Mouse (Mus musculus) hindbrain, embryonic 11.5 days (tissue): ENCODE results near the gene Slc31a1. TPM values are rescaled to one million over a fixed set of nuclear protein-coding genes. Genes with fewer than 3 reads are reported as not detected.
A peak's percentile ranks its signal among the peaks of the same experiment; 100 is the strongest.

Source experiments
- ATAC-seq: fragments of 200-750 bp; cut with Nextera tagmentation; 2 replicates; pipeline ENCODE4 v1.8.0; 2017; ENCODE audit warnings: mild to moderate bottlenecking, moderate TSS enrichment, moderate library complexity; ENCODE audit not compliant: low FRiP score
- DNase-seq: peaks from one replicate; pipeline ENCODE4 v3.0.0-alpha.2; 2015; ENCODE audit warnings: low spot score
- H3K27ac ChIP-seq: fragments of 300-500 bp; sonication (generic); 2 replicates; pipeline ENCODE4 v1.5.1; 2014; ENCODE audit warnings: mild to moderate bottlenecking, low read depth, low read length
- H3K27me3 ChIP-seq: fragments of 300-500 bp; sonication (generic); 2 replicates; pipeline ENCODE4 v1.6.1; 2014; ENCODE audit warnings: mild to moderate bottlenecking, low read length, moderate library complexity, mixed read lengths; ENCODE audit not compliant: control insufficient read depth, insufficient read depth
- H3K36me3 ChIP-seq: fragments of 300-500 bp; sonication (generic); 2 replicates; pipeline ENCODE4 v1.6.1; 2014; ENCODE audit warnings: mild to moderate bottlenecking, low read length, moderate library complexity, mixed read lengths; ENCODE audit not compliant: control insufficient read depth, insufficient read depth
- H3K4me1 ChIP-seq: fragments of 300-500 bp; sonication (generic); replicated peaks from 2 replicates; pipeline ENCODE4 v1.6.1; 2014; ENCODE audit warnings: low read length, mixed read lengths; ENCODE audit not compliant: control insufficient read depth, insufficient read depth
- H3K4me2 ChIP-seq: fragments of 300-500 bp; sonication (generic); replicated peaks from 2 replicates; pipeline ENCODE4 v1.6.1; 2014; ENCODE audit warnings: mild to moderate bottlenecking, low read depth, low read length
- H3K4me3 ChIP-seq: fragments of 300-500 bp; sonication (generic); 2 replicates; pipeline ENCODE4 v1.5.1; 2014; ENCODE audit warnings: low read depth, low read length
- H3K9ac ChIP-seq: fragments of 300-500 bp; sonication (generic); 2 replicates; pipeline ENCODE4 v1.6.1; 2014; ENCODE audit warnings: low read depth, low read length
- H3K9me3 ChIP-seq: fragments of 300-500 bp; sonication (generic); 2 replicates; pipeline ENCODE4 v1.6.1; 2016; ENCODE audit warnings: low read length; ENCODE audit not compliant: control insufficient read depth
- WGBS: fragments of 180-500 bp; shearing (Covaris S2); extraction: QIAGEN DNeasy Blood & Tissue Kit; methylation state at CpG from one replicate; pipeline ENCODE4 v1.1.7; 2014; 5-methylcytosine and 5-hydroxymethylcytosine counted together
- polyA plus RNA-seq: library from polyadenylated mRNA; unstranded; fragments of >200 nt; fragmentation: Nextera tagmentation; extraction: Ambion mirVana; gene quantifications from 2 replicates; pipeline ENCODE4 v1.2.1, GENCODE M21; 2014

The Slc31a1 gene
- polyA plus RNA-seq, 1 experiment from 2014 or later = 45.0 TPM

DNA sequence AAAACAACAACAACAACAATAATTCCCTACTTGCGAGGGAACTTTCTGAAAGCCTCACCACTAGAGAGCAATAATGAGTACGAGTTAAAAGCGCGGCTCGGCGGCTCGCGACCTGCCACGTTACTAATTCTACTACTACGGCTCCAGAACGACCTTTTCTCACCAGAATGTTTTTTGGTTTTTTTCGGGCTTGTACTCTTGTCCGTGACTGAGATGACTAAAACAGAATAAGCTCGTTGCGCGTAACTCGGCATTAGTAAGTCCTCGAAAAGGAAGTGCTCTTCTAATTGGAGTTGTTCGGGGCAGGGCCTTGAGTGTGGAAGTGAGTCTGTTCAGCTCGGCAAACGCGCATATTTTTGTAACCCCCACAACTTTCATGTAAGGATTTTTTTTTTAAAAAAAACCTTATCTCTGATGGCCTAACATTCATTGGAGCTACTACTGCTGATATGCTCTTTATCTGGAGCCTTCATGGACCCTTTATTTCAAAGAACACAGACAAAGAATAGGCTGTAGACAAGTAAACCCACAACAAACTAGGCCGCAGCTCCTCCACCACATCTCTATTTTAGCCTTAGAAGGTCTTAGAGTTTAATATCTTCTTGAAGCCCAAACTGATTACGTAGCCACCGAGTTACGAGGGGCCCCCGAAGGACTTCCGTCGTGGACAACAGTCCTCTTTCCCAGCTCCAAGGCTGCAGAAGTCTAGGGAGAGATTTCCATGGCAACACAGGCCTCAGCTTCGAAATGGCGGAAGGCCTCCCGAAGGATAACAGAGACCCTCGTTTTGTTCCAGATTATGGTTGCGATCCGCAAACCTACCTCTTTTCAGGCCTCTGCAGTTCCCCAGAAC, 47.4 kb downstream of the Slc31a1 start:
- Histone ChIP-seq H3K36me3 (peaks cover 2% of the 10 kb centered on the region; the same call in 1 of the 2 replicates), H3K27ac (peak overlapping the region; percentile 67), H3K9me3 (no peaks in the 10 kb centered on the region), H3K9ac (peak overlapping the region; percentile 77), H3K4me3 (peak overlapping the region; percentile 61), H3K27me3 (no peaks in the 10 kb centered on the region), H3K4me2 (peak overlapping the region; percentile 30), H3K4me1 (no peaks in the 10 kb centered on the region; the same call in 1 of the 2 replicates)
- ATAC-seq = peak; percentile 71
- DNase-seq = peak; percentile 79
- WGBS = under 1% methylated on average over 35 of the region's 35 CpGs

- Histone ChIP-seq H3K36me3 (peaks cover 2% of the 10 kb centered on the region; the same call in 1 of the 2 replicates), H3K9ac (peak within 1 kb of the TSS; percentile 86), H3K4me1 (no peaks in the 10 kb centered on the region; the same call in 1 of the 2 replicates), H3K27me3 (no peaks in the 10 kb centered on the region), H3K27ac (peak within 1 kb of the TSS; percentile 67), H3K4me2 (peak within 1 kb of the TSS; percentile 64), H3K9me3 (no peaks in the 10 kb centered on the region), H3K4me3 (peak within 1 kb of the TSS; percentile 61)
- WGBS = under 1% methylated on average over 39 of the region's 39 CpGs
- DNase-seq (peak; percentile 99), ATAC-seq (peak; percentile 99)
These were observed 48.2 kb downstream of the Slc31a1 start, which contains the start of the genes Cdc26 and Prpf4 for GRCm38 (mm10) chr4:62408601-62409282. Cdc26 (minus strand) TSS chr4:62408642. Prpf4 (plus strand) TSS chr4:62408797.

DNA sequence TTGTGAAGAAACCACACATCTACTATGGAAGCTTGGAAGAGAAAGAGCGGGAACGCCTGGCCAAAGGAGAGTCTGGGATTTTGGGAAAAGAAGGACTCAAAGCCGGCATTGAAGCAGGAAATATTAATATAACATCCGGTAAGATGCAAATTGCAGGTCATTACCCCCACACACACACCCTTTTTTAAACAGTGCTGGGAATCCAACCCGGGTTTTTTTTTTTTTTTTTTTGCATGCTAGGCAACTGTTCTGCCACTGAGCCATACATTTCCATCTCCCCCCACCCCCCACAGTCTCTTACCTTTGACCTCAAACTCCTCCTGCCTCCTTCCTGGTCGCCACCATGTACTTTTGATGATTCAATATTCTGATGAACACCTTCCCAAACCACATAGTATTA, 49.1 kb downstream of the Slc31a1 start:
- 46% methylated on average over 6 of the region's 6 CpGs for WGBS
- H3K36me3 ChIP-seq = peaks cover 2% of the 10 kb centered on the region; the same call in 1 of the 2 replicates
- H3K4me3 ChIP-seq = peak overlapping the region; percentile 61
- H3K9ac ChIP-seq = peak overlapping the region; percentile 86
- no peak overlapping the region for H3K27ac ChIP-seq
- DNase-seq (no peak), ATAC-seq (no peak)
- H3K9me3 ChIP-seq = no peaks in the 10 kb centered on the region
- H3K4me2 ChIP-seq = peak overlapping the region; percentile 64
- H3K4me1 ChIP-seq = no peaks in the 10 kb centered on the region; the same call in 1 of the 2 replicates
- H3K27me3 ChIP-seq = no peaks in the 10 kb centered on the region

GRCm38 (mm10) chr4:62410325-62410724, 49.8 kb downstream of the Slc31a1 start:
- Histone ChIP-seq H3K9ac (no peak overlapping the region), H3K4me2 (no peak overlapping the region), H3K4me1 (no peaks in the 10 kb centered on the region; the same call in 1 of the 2 replicates), H3K36me3 (peaks cover 2% of the 10 kb centered on the region; the same call in 1 of the 2 replicates), H3K9me3 (no peaks in the 10 kb centered on the region), H3K27ac (no peak overlapping the region), H3K27me3 (no peaks in the 10 kb centered on the region), H3K4me3 (0 out of 2 replicates have a peak overlapping the region, but pooled peaks have one; percentile 61)
- DNase-seq = no peak
- WGBS = 91% methylated on average over 2 of the region's 2 CpGs
- no peak for ATAC-seq

DNA sequence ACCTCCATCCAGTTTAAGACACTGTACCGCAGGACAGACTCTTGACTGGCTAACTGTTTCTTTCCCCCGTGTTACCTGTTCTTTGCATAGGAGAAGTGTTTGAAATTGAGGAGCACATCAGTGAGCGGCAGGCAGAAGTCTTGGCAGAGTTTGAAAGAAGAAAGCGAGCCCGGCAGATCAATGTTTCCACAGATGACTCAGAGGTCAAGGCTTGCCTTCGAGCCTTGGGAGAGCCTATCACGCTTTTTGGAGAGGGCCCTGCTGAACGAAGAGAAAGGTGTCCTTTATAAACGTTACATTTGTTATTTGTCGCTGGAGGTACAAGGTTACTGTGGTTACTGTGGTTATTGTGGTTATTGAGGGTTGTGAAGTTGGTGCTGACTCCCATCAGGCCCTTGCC, 51.1 kb downstream of the Slc31a1 start:
- no peaks in the 10 kb centered on the region for H3K27me3 ChIP-seq
- H3K4me1 ChIP-seq = no peaks in the 10 kb centered on the region; the same call in 1 of the 2 replicates
- H3K36me3 ChIP-seq = peaks cover 7% of the 10 kb centered on the region
- no peak overlapping the region for H3K27ac ChIP-seq
- no peak overlapping the region for H3K9ac ChIP-seq
- no peak overlapping the region for H3K4me3 ChIP-seq
- no peaks in the 10 kb centered on the region for H3K9me3 ChIP-seq
- DNase-seq (no peak), ATAC-seq (no peak)
- no peak overlapping the region for H3K4me2 ChIP-seq
- 94% methylated on average over 10 of the region's 10 CpGs for WGBS

DNA sequence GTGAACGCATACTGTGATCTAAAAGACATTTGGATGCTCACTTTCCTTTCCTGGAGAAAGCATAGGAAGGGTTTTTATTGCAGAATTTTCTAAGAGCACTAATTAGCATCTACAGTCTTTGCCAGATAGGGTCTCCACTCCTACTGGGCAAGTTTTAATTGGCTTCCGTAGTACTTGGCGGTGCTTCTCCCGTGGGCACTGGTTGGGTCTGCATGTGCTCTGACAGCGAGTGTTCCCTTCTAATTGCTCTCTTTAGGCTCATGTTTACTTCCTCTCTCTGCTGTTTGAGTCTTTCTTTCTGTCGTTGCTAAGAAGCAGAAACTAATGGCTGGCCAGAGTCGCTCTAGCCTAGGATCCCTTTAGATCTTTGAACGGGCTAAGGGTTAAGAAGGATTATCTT, 57.9 kb downstream of the Slc31a1 start:
- H3K4me1 ChIP-seq = no peaks in the 10 kb centered on the region
- H3K9ac ChIP-seq = no peak overlapping the region
- peaks cover 16% of the 10 kb centered on the region; the same call in 1 of the 2 replicates for H3K36me3 ChIP-seq
- ATAC-seq (no peak), DNase-seq (no peak)
- no peak overlapping the region for H3K4me3 ChIP-seq
- no peaks in the 10 kb centered on the region for H3K27me3 ChIP-seq
- 97% methylated on average over 8 of the region's 8 CpGs for WGBS
- H3K9me3 ChIP-seq = no peaks in the 10 kb centered on the region
- no peak overlapping the region for H3K4me2 ChIP-seq
- H3K27ac ChIP-seq = no peak overlapping the region

GRCm38 (mm10) chr4:62419091-62419490, 58.6 kb downstream of the Slc31a1 start:
- H3K4me2 ChIP-seq = no peak overlapping the region
- H3K27me3 ChIP-seq = no peaks in the 10 kb centered on the region
- H3K9ac ChIP-seq = no peak overlapping the region
- no peaks in the 10 kb centered on the region for H3K9me3 ChIP-seq
- 95% methylated on average over 6 of the region's 6 CpGs for WGBS
- peaks cover 21% of the 10 kb centered on the region; the same call in 1 of the 2 replicates for H3K36me3 ChIP-seq
- H3K4me3 ChIP-seq = no peak overlapping the region
- no peak overlapping the region for H3K27ac ChIP-seq
- DNase-seq = no peak
- ATAC-seq = no peak
- H3K4me1 ChIP-seq = no peaks in the 10 kb centered on the region

- Histone ChIP-seq H3K9ac (no peak overlapping the region), H3K4me3 (no peak overlapping the region), H3K36me3 (peaks cover 7% of the 10 kb centered on the region; the same call in 1 of the 2 replicates), H3K4me1 (no peaks in the 10 kb centered on the region), H3K4me2 (no peak overlapping the region), H3K27ac (no peak overlapping the region), H3K9me3 (no peaks in the 10 kb centered on the region), H3K27me3 (no peaks in the 10 kb centered on the region)
- WGBS = 95% methylated on average over 4 of the region's 4 CpGs
- ATAC-seq (no peak), DNase-seq (no peak)
These were observed 65.4 kb downstream of the Slc31a1 start for GRCm38 (mm10) chr4:62425891-62426290.
